Mouse (Mus musculus): ENCODE data around the gene Rad51c. TPM values are rescaled to one million over a fixed set of nuclear protein-coding genes. Genes with fewer than 3 reads are reported as not detected.
"Not testable (repeated sequence)": the region's sequence is repeated elsewhere in the genome, so short reads cannot be mapped to it uniquely, and the experiment has no call there.

The Rad51c gene
- polyA plus RNA-seq, 1 experiment from 2014 or later: 5.3 TPM

- Histone ChIP-seq H3K27ac (ENCODE audit: low read length) (no peak overlapping the region), H3K4me1 (ENCODE audit: control insufficient read depth, insufficient read depth, low read length) (peaks cover 3% of the 10 kb centered on the region; the same call in 1 of the 2 replicates), H3K4me2 (ENCODE audit: low read depth, low read length) (peak overlapping the region; percentile 39), H3K9ac (ENCODE audit: low read depth, low read length) (peak overlapping the region; percentile 53), H3K9me3 (ENCODE audit: control insufficient read depth, low read length) (no peaks in the 10 kb centered on the region), H3K4me3 (ENCODE audit: low read length) (peak overlapping the region; percentile 41), H3K27me3 (replicated peaks; ENCODE audit: control insufficient read depth, insufficient read depth, low read length) (no peaks in the 10 kb centered on the region), H3K36me3 (ENCODE audit: control insufficient read depth, insufficient read depth, low read length) (no peaks in the 10 kb centered on the region)
- ATAC-seq: peak; percentile 68
- WGBS: 0% methylated on average over 7 of the region's 7 CpGs
These were observed 21.3 kb upstream of the Rad51c start for GRCm38 (mm10) chr11:87426121-87426449.

DNA sequence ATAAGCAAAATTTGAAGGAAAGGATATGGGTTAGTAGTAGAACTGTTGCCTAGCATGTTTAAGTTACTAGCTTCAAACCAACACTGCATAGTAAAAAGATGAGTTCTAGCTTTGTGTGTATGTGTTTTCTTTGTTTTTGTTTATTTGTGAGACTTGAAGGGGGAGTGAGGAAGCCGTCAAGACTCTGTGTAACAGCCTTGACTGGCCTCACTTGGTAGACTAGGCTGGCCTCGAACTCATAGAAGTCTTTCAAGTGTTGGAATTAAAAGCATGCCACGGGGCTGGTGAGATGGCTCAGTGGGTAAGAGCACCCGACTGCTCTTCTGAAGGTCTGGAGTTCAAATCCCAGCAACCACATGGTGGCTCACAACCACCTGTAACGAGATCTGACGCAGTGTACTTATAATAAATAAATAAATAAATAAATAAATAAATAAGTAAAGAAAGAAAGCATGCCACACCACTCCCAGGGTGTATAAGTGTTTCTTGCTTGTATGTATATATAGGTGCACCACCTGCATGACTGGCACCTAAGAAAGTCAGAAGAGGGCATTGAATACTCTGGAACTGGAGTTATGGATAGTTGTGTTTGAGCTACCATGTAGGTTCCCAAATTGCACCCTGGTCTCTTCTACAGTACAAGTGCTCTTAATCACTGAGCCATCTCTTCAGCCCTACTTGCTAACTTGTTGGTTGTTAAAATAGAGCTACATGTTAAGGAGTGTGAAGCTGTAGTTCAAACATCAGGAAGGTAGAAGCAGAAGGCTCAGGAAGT lies 19.0 kb upstream of the Rad51c start:
- H3K27ac ChIP-seq (ENCODE audit: low read length): no peak overlapping the region
- H3K27me3 ChIP-seq (replicated peaks; ENCODE audit: control insufficient read depth, insufficient read depth, low read length): no peaks in the 10 kb centered on the region
- 39% methylated on average over 6 of the region's 6 CpGs for WGBS
- no peak for ATAC-seq
- H3K36me3 ChIP-seq (ENCODE audit: control insufficient read depth, insufficient read depth, low read length): no peaks in the 10 kb centered on the region
- H3K4me1 ChIP-seq (ENCODE audit: control insufficient read depth, insufficient read depth, low read length): peaks cover 3% of the 10 kb centered on the region; the same call in 1 of the 2 replicates
- H3K9ac ChIP-seq (ENCODE audit: low read depth, low read length): no peak overlapping the region
- H3K4me3 ChIP-seq (ENCODE audit: low read length): no peak overlapping the region
- no peaks in the 10 kb centered on the region for H3K9me3 ChIP-seq (ENCODE audit: control insufficient read depth, low read length)
- no peak overlapping the region for H3K4me2 ChIP-seq (ENCODE audit: low read depth, low read length)

GRCm38 (mm10) chr11:87422511-87423340 lies 18.0 kb upstream of the Rad51c start:
- peak overlapping the region; percentile 67 for H3K27ac ChIP-seq (ENCODE audit: low read length)
- WGBS: under 1% methylated on average over 26 of the region's 26 CpGs
- H3K4me2 ChIP-seq (ENCODE audit: low read depth, low read length): peak overlapping the region; percentile 71
- H3K9me3 ChIP-seq (ENCODE audit: control insufficient read depth, low read length): no peaks in the 10 kb centered on the region
- ATAC-seq: peak; percentile 83
- H3K4me3 ChIP-seq (ENCODE audit: low read length): peak overlapping the region; percentile 43
- peak overlapping the region; percentile 60; the same call in 1 of the 2 replicates for H3K9ac ChIP-seq (ENCODE audit: low read depth, low read length)
- H3K36me3 ChIP-seq (ENCODE audit: control insufficient read depth, insufficient read depth, low read length): no peaks in the 10 kb centered on the region
- H3K27me3 ChIP-seq (replicated peaks; ENCODE audit: control insufficient read depth, insufficient read depth, low read length): no peaks in the 10 kb centered on the region
- peaks cover 3% of the 10 kb centered on the region; the same call in 1 of the 2 replicates for H3K4me1 ChIP-seq (ENCODE audit: control insufficient read depth, insufficient read depth, low read length)

- WGBS: 7% methylated on average over 6 of the region's 6 CpGs
- no peak for ATAC-seq
- no peaks in the 10 kb centered on the region for H3K9me3 ChIP-seq (ENCODE audit: control insufficient read depth, low read length)
- H3K9ac ChIP-seq (ENCODE audit: low read depth, low read length): peak overlapping the region; percentile 60
- H3K27ac ChIP-seq (ENCODE audit: low read length): peak overlapping the region; percentile 67
- peaks cover 3% of the 10 kb centered on the region; the same call in 1 of the 2 replicates for H3K4me1 ChIP-seq (ENCODE audit: control insufficient read depth, insufficient read depth, low read length)
- H3K27me3 ChIP-seq (replicated peaks; ENCODE audit: control insufficient read depth, insufficient read depth, low read length): no peaks in the 10 kb centered on the region
- H3K36me3 ChIP-seq (ENCODE audit: control insufficient read depth, insufficient read depth, low read length): no peaks in the 10 kb centered on the region
- peak overlapping the region; percentile 43 for H3K4me3 ChIP-seq (ENCODE audit: low read length)
- peak overlapping the region; percentile 71 for H3K4me2 ChIP-seq (ENCODE audit: low read depth, low read length)
These were observed 17.0 kb upstream of the Rad51c start for GRCm38 (mm10) chr11:87421760-87422201.

DNA sequence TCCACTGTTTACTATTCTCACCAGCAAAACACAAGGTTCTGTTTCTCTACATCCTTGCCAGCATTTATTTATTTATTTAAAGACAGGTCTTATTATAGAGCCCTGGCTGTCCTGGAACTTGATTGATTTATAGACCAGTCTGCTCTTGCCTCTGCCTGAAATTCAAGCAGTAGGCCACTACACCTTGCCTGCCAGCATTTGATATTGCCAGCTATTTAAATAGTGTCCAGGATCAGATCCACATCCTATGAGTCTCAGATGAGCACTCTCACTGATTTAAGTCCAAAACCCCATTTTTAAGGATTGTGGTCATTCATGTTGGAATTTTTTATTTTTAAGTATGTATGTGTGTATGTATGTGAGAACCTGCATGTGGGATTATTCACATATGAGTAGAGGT lies 16.1 kb upstream of the Rad51c start:
- H3K27me3 ChIP-seq (replicated peaks; ENCODE audit: control insufficient read depth, insufficient read depth, low read length): no peaks in the 10 kb centered on the region

DNA sequence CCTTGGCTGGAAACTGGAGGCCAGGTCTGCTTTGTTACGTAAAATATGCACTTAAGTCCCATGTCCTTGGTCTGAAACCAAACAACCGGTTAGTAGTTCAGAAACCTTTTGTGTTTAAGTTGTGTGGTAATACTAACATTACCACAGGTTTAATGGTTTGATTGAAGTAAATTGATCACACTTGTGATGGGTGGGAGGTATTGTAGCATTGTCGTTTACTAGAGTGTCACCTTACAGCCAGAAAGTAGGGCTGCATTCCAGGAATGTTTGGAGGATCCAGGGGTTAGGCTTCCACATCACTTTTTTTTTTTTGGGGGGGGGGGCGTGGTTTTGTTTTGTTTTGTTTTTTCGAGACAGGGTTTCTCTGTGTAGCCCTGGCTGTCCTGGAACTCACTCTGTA lies 11.4 kb upstream of the Rad51c start:
- H3K9ac ChIP-seq (ENCODE audit: low read depth, low read length): no peak overlapping the region
- no peaks in the 10 kb centered on the region for H3K36me3 ChIP-seq (ENCODE audit: control insufficient read depth, insufficient read depth, low read length)
- 44% methylated on average over 5 of the region's 5 CpGs for WGBS
- no peak overlapping the region for H3K4me2 ChIP-seq (ENCODE audit: low read depth, low read length)
- H3K27me3 ChIP-seq (replicated peaks; ENCODE audit: control insufficient read depth, insufficient read depth, low read length): no peaks in the 10 kb centered on the region
- H3K4me3 ChIP-seq (ENCODE audit: low read length): no peak overlapping the region
- H3K4me1 ChIP-seq (ENCODE audit: control insufficient read depth, insufficient read depth, low read length): no peaks in the 10 kb centered on the region
- no peak for ATAC-seq
- no peak overlapping the region for H3K27ac ChIP-seq (ENCODE audit: low read length)
- no peaks in the 10 kb centered on the region for H3K9me3 ChIP-seq (ENCODE audit: control insufficient read depth, low read length)

More for the DNA sequence above, 16.1 kb upstream of the Rad51c start:
- H3K27ac ChIP-seq (ENCODE audit: low read length): no peak overlapping the region
- H3K4me2 ChIP-seq (ENCODE audit: low read depth, low read length): no peak overlapping the region
- ATAC-seq: no peak
- no peaks in the 10 kb centered on the region for H3K36me3 ChIP-seq (ENCODE audit: control insufficient read depth, insufficient read depth, low read length)
- H3K4me3 ChIP-seq (ENCODE audit: low read length): no peak overlapping the region
- no peak overlapping the region for H3K9ac ChIP-seq (ENCODE audit: low read depth, low read length)
- H3K4me1 ChIP-seq (ENCODE audit: control insufficient read depth, insufficient read depth, low read length): peaks cover 3% of the 10 kb centered on the region; the same call in 1 of the 2 replicates
- no peaks in the 10 kb centered on the region for H3K9me3 ChIP-seq (ENCODE audit: control insufficient read depth, low read length)

DNA sequence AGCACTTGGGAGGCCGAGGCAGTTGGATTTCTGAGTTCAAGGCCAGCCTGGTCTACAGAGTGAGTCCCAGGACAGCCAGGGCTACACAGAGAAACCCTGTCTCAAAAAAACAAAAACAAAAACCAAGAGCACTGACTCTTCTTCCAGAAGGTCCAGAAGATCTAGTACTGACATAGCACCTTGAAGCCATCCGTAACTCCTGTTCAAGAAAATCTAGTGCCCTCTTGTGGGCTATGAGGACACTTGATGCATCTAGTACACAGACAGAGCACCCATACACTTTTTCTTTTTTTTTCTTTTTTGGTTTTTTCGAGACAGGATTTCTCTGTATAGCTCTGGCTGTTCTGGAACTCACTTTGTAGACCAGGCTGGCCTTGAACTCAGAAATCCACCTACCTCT lies 8.7 kb upstream of the Rad51c start:
- not testable (repeated sequence) for H3K27ac ChIP-seq (ENCODE audit: low read length); ATAC-seq; H3K4me3 ChIP-seq (ENCODE audit: low read length); H3K27me3 ChIP-seq (replicated peaks; ENCODE audit: control insufficient read depth, insufficient read depth, low read length); H3K4me1 ChIP-seq (ENCODE audit: control insufficient read depth, insufficient read depth, low read length); H3K9me3 ChIP-seq (ENCODE audit: control insufficient read depth, low read length); H3K36me3 ChIP-seq (ENCODE audit: control insufficient read depth, insufficient read depth, low read length); H3K9ac ChIP-seq (ENCODE audit: low read depth, low read length); H3K4me2 ChIP-seq (ENCODE audit: low read depth, low read length)
- 61% methylated on average over 3 of the region's 3 CpGs for WGBS

- 2% methylated on average over 58 of the region's 58 CpGs for WGBS
- no peaks in the 10 kb centered on the region for H3K27me3 ChIP-seq (replicated peaks; ENCODE audit: control insufficient read depth, insufficient read depth, low read length)
- H3K36me3 ChIP-seq (ENCODE audit: control insufficient read depth, insufficient read depth, low read length): no peaks in the 10 kb centered on the region
- H3K4me2 ChIP-seq (ENCODE audit: low read depth, low read length): peak overlapping the region; percentile 85
- H3K4me1 ChIP-seq (ENCODE audit: control insufficient read depth, insufficient read depth, low read length): no peaks in the 10 kb centered on the region
- ATAC-seq: peak; percentile 94
- H3K9me3 ChIP-seq (ENCODE audit: control insufficient read depth, low read length): no peaks in the 10 kb centered on the region
- peak overlapping the region; percentile 78 for H3K9ac ChIP-seq (ENCODE audit: low read depth, low read length)
- H3K4me3 ChIP-seq (ENCODE audit: low read length): peak overlapping the region; percentile 68
- peak overlapping the region; percentile 92 for H3K27ac ChIP-seq (ENCODE audit: low read length)
These were observed 472 bp downstream of the Rad51c start for GRCm38 (mm10) chr11:87404111-87404853.

DNA sequence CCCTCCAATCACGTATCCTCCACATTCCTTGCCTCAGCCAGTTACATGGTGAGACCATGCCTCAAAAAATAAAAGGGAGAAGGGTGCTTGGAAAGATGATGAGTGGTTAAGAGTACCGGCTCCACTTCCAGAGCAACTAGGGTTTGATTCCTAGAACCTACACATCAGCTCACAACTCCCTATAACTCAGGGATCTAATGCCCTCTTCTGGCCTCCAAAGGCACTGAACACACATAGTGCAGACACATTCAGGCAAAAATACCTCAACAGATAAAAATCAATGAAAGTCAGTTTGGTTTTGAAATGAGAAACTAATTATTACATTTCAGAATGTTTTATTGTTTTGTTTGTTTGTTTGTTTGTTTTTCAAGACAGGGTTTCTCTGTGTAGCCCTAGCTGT lies 6.4 kb downstream of the Rad51c start:
- ATAC-seq: no peak
- Histone ChIP-seq H3K36me3 (ENCODE audit: control insufficient read depth, insufficient read depth, low read length) (no peaks in the 10 kb centered on the region), H3K4me3 (ENCODE audit: low read length) (no peak overlapping the region), H3K27ac (ENCODE audit: low read length) (no peak overlapping the region), H3K9me3 (ENCODE audit: control insufficient read depth, low read length) (no peaks in the 10 kb centered on the region), H3K4me2 (ENCODE audit: low read depth, low read length) (no peak overlapping the region), H3K4me1 (ENCODE audit: control insufficient read depth, insufficient read depth, low read length) (no peaks in the 10 kb centered on the region), H3K27me3 (replicated peaks; ENCODE audit: control insufficient read depth, insufficient read depth, low read length) (no peaks in the 10 kb centered on the region), H3K9ac (ENCODE audit: low read depth, low read length) (no peak overlapping the region)
- 92% methylated on average over 2 of the region's 2 CpGs for WGBS
